Mouse (Mus musculus) CD8-positive naive resting alpha-beta T cell, adult 2 months (primary cell): Measurements from ENCODE around the gene Myh2.

ENCODE experiments used
- DNase-seq, 2 experiments: peaks; one replicate each; pipeline ENCODE4 v3.0.0; 2022; ENCODE audit warnings: low read depth in 2 of 2, low spot score in 2 of 2

Gene Myh2

GRCm38 (mm10) chr11:67151651-67152630 lies 18.9 kb upstream of the Myh2 start:
- DNase-seq = no peak

- DNase-seq = no peak
Measured at GRCm38 (mm10) chr11:67153123-67153522, 17.7 kb upstream of the Myh2 start.

- no peak for DNase-seq
Measured at GRCm38 (mm10) chr11:67153843-67154242, 17.0 kb upstream of the Myh2 start.

- DNase-seq = no peak
Measured at GRCm38 (mm10) chr11:67155650-67156049, 15.2 kb upstream of the Myh2 start.

- no peak for DNase-seq
Measured at GRCm38 (mm10) chr11:67160131-67160530, 10.7 kb upstream of the Myh2 start.

GRCm38 (mm10) chr11:67163701-67164100 lies 7.1 kb upstream of the Myh2 start:
- no peak for DNase-seq

- no peak for DNase-seq
Measured at GRCm38 (mm10) chr11:67164851-67165250, 6.0 kb upstream of the Myh2 start.

- DNase-seq = no peak
Measured at GRCm38 (mm10) chr11:67169301-67169700, 1.5 kb upstream of the Myh2 start.

- DNase-seq = no peak
Measured at GRCm38 (mm10) chr11:67172439-67172838, 1.6 kb downstream of the Myh2 start.

- no peak for DNase-seq
Measured at GRCm38 (mm10) chr11:67176376-67176775, 5.5 kb downstream of the Myh2 start.

GRCm38 (mm10) chr11:67190316-67190715 lies 19.5 kb downstream of the Myh2 start:
- DNase-seq = no peak

- DNase-seq = no peak
Measured at GRCm38 (mm10) chr11:67190814-67191213, 20.0 kb downstream of the Myh2 start.

- no peak for DNase-seq
Measured at GRCm38 (mm10) chr11:67191496-67191895, 20.7 kb downstream of the Myh2 start.

- DNase-seq = no peak
Measured at GRCm38 (mm10) chr11:67199321-67199720, 28.5 kb downstream of the Myh2 start.

- no peak for DNase-seq
Measured at GRCm38 (mm10) chr11:67199752-67200151, 28.9 kb downstream of the Myh2 start, which contains the start of gene Myh1. Myh1 (plus strand) TSS chr11:67200052.

- DNase-seq = no peak
Measured at GRCm38 (mm10) chr11:67204766-67205165, 33.9 kb downstream of the Myh2 start.

- no peak for DNase-seq
Measured at GRCm38 (mm10) chr11:67221803-67222202, 51.0 kb downstream of the Myh2 start.

- DNase-seq = no peak
Measured at GRCm38 (mm10) chr11:67224466-67224865, 53.6 kb downstream of the Myh2 start.

- no peak for DNase-seq
Measured at GRCm38 (mm10) chr11:67228731-67229130, 57.9 kb downstream of the Myh2 start.

- DNase-seq = no peak
Measured at GRCm38 (mm10) chr11:67229166-67229565, 58.3 kb downstream of the Myh2 start.

GRCm38 (mm10) chr11:67229946-67230345 lies 59.1 kb downstream of the Myh2 start:
- no peak for DNase-seq

- no peak for DNase-seq
Measured at GRCm38 (mm10) chr11:67235639-67236358, 65.0 kb downstream of the Myh2 start.
